Mouse (Mus musculus) neural tube, embryonic 13.5 days (tissue): Measurements from ENCODE around the gene Hspa1l. TPM values are rescaled to one million over a fixed set of nuclear protein-coding genes. Genes with fewer than 3 reads are reported as not detected.
"Not testable (repeated sequence)": the region's sequence is repeated elsewhere in the genome, so short reads cannot be mapped to it uniquely, and the experiment has no call there.

Experiments
- ATAC-seq: fragments of 200-750 bp; cut with Nextera tagmentation; 2 replicates; pipeline ENCODE4 v1.8.0; 2017; ENCODE audit warnings: low read depth, mild to moderate bottlenecking, moderate TSS enrichment, moderate library complexity
- H3K27ac ChIP-seq: fragments of 300-500 bp; sonication (generic); replicated peaks from 2 replicates; pipeline ENCODE4 v1.5.1; 2015; ENCODE audit warnings: moderate library complexity, mild to moderate bottlenecking, inconsistent platforms
- H3K27me3 ChIP-seq: fragments of 300-500 bp; sonication (generic); 2 replicates; pipeline ENCODE4 v1.6.1; 2015; ENCODE audit warnings: mild to moderate bottlenecking, inconsistent platforms
- H3K36me3 ChIP-seq: fragments of 300-500 bp; sonication (generic); 2 replicates; pipeline ENCODE4 v1.6.1; 2015; ENCODE audit warnings: mild to moderate bottlenecking, inconsistent platforms
- H3K4me1 ChIP-seq: fragments of 300-500 bp; sonication (generic); replicated peaks from 2 replicates; pipeline ENCODE4 v1.6.1; 2015; ENCODE audit warnings: inconsistent platforms
- H3K4me2 ChIP-seq: fragments of 300-500 bp; sonication (generic); 2 replicates; pipeline ENCODE4 v1.6.1; 2015; ENCODE audit warnings: inconsistent platforms, mild to moderate bottlenecking, moderate library complexity
- H3K4me3 ChIP-seq: fragments of 300-500 bp; sonication (generic); 2 replicates; pipeline ENCODE4 v1.5.1; 2015; ENCODE audit warnings: mild to moderate bottlenecking, inconsistent platforms
- H3K9ac ChIP-seq: fragments of 300-500 bp; sonication (generic); 2 replicates; pipeline ENCODE4 v1.6.1; 2015; ENCODE audit warnings: moderate library complexity, mild to moderate bottlenecking, inconsistent platforms
- H3K9me3 ChIP-seq: fragments of 300-500 bp; sonication (generic); 2 replicates; pipeline ENCODE4 v1.6.1; 2016; ENCODE audit warnings: inconsistent platforms
- WGBS: fragments of 180-500 bp; shearing (Covaris S2); methylation state at CpG from one replicate; pipeline ENCODE4 v1.1.7; 2015; 5-methylcytosine and 5-hydroxymethylcytosine counted together
- polyA plus RNA-seq: library from polyadenylated mRNA; unstranded; fragments of >200 nt; fragmentation: Nextera tagmentation; extraction: Ambion mirVana; gene quantifications from 2 replicates; pipeline ENCODE4 v1.2.1, GENCODE M21; 2015

Gene Hspa1l
- polyA plus RNA-seq = 1.5 and 2.2 TPM in 2 replicates

DNA sequence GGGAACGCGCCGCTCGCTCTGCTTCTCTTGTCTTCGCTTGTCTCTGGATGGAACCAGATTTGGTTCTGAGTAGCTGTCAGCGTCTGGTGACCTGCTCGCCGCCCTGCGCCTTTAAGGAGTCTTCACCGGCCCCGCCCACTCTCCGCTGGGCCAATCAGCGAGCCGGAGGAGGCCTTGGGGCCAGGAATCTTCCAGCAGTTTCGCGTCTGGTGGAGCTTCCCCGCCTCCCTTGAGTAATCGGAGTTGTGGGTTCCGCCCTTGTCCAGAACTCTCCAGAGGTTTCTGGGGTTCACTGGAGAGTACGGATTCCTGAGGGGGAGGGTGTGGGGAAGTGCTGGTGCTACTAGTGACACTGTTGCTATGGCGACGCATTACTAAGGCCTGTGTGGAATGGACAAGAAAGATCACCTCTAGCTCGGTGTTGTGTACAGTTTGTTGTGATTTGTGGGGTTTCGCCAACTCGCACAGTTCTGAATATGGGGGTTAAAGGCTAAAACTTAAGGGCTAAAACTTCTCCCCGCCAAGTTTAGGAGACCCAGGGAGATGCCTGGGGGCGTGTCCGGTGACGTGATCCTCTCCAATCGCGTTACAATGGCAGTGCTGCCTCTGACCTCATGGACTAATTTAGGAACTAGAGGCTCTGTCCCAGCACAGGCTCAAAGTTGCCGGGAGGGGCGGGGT, at the start of gene Hspa1l, which contains the start of gene Hspa1a:
TSS of gene Hspa1l (plus strand) at position 635 of the 681 bp plus-strand sequence.
TSS of gene Hspa1a (minus strand) at position 88 of the 681 bp plus-strand sequence.
- Histone ChIP-seq H3K27me3 (peaks cover 45% of the 10 kb centered on the region), H3K4me2 (peak within 1 kb of the TSS; percentile 78), H3K9ac (peak within 1 kb of the TSS; percentile 58), H3K4me3 (peak within 1 kb of the TSS; percentile 40)
- 1% methylated on average over 29 of the region's 33 CpGs for WGBS
- H3K9me3 ChIP-seq, H3K27ac ChIP-seq, H3K36me3 ChIP-seq, H3K4me1 ChIP-seq: not testable (repeated sequence)
- peak; percentile 92 for ATAC-seq

DNA sequence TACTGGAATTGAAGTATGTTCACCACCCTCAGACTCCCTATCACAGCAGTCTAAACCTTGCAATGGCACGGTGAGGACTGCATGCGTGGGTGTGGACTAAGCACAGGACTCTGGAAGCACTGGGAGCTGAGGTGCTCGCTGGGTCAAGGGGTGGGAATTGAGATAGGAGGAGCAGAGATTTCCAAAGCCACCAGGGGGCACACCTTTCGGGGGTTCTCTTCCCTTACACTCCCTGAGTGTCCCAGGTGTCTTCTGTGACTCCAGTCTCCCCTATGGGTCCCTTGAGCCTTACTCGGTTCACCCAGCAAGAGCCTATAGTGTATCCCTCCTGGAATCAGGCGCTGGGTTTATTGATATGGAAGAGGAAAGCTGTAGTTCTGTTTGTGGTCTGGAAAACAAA, 49.6 kb upstream of the Hspa1l start:
- Histone ChIP-seq H3K36me3 (no peaks in the 10 kb centered on the region), H3K9ac (no peak overlapping the region)
- 54% methylated on average over 6 of the region's 6 CpGs for WGBS

DNA sequence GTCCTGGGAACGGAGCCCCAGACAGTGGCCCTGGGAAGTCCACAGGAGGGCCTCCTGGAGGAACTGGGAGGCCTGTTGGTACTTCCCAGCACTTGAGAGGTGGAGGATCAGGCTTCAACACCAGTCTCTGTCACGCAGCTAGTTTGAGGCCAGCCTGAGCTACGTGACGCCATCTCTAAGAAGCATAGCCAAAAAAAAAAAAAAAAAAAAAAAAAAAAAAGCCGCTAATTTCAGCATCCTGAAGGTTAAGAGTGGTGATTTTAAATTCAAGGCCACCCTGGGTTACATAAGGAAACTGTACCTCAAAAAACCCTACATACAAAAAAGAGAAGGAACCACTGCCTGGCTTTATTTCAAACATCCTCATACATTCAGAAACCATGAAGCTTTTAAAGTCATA, 48.2 kb upstream of the Hspa1l start:
- Histone ChIP-seq H3K4me1 (no peaks in the 10 kb centered on the region), H3K9ac (no peak overlapping the region), H3K27ac (no peak overlapping the region), H3K36me3 (no peaks in the 10 kb centered on the region), H3K27me3 (no peaks in the 10 kb centered on the region), H3K9me3 (no peaks in the 10 kb centered on the region), H3K4me2 (no peak overlapping the region), H3K4me3 (no peak overlapping the region)
- WGBS = 69% methylated on average over 5 of the region's 5 CpGs
- no peak for ATAC-seq

More for the DNA sequence above, 49.6 kb upstream of the Hspa1l start:
- Histone ChIP-seq H3K4me2 (no peak overlapping the region), H3K9me3 (no peaks in the 10 kb centered on the region), H3K4me3 (no peak overlapping the region), H3K27ac (no peak overlapping the region), H3K27me3 (no peaks in the 10 kb centered on the region), H3K4me1 (no peaks in the 10 kb centered on the region)
- ATAC-seq = no peak

DNA sequence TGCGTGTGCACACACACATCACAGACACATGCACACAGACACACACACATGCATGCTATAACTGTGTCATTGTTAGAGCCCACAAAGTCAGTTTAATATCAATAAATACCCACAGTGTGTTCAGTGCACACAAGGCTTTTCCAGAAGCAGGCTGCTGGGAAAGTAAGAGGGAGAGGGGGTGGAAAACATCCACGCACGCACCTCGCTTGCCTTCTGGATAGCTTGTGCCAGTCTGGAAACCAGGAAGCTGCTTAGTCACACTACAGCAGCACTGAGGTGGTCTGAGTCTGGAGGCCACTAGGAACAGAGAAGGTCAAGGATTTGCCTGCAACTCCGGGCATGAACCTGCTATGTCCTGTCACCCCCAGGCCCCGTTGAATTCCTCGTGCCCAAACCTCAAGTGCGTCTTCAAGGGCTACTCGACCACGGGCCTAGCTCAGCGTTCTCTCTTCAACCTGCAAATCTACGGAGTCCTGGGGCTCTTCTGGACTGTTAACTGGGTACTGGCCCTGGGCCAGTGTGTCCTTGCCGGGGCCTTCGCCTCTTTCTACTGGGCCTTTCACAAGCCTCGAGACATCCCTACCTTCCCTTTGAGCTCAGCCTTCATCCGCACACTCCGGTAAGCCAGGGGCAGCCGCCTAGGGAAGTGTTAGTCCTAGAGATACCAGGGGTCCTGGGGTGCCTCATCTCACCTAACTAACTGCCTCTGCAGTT, 45.0 kb upstream of the Hspa1l start:
- H3K36me3 ChIP-seq = no peaks in the 10 kb centered on the region
- no peak overlapping the region for H3K9ac ChIP-seq
- H3K4me2 ChIP-seq = no peak overlapping the region
- H3K9me3 ChIP-seq = no peaks in the 10 kb centered on the region
- no peak for ATAC-seq
- peaks cover 11% of the 10 kb centered on the region for H3K4me1 ChIP-seq
- no peaks in the 10 kb centered on the region for H3K27me3 ChIP-seq
- H3K4me3 ChIP-seq = no peak overlapping the region
- WGBS = 87% methylated on average over 18 of the region's 18 CpGs
- no peak overlapping the region for H3K27ac ChIP-seq

- Histone ChIP-seq H3K9ac (no peak overlapping the region), H3K4me1 (peaks cover 12% of the 10 kb centered on the region), H3K27ac (no peak overlapping the region), H3K9me3 (no peaks in the 10 kb centered on the region), H3K4me3 (no peak overlapping the region), H3K27me3 (no peaks in the 10 kb centered on the region), H3K36me3 (peaks cover 2% of the 10 kb centered on the region; the same call in 1 of the 2 replicates), H3K4me2 (no peak overlapping the region)
- ATAC-seq = no peak
- 72% methylated on average over 4 of the region's 4 CpGs for WGBS
Observed at GRCm38 (mm10) chr17:34928841-34929240, 43.7 kb upstream of the Hspa1l start.

DNA sequence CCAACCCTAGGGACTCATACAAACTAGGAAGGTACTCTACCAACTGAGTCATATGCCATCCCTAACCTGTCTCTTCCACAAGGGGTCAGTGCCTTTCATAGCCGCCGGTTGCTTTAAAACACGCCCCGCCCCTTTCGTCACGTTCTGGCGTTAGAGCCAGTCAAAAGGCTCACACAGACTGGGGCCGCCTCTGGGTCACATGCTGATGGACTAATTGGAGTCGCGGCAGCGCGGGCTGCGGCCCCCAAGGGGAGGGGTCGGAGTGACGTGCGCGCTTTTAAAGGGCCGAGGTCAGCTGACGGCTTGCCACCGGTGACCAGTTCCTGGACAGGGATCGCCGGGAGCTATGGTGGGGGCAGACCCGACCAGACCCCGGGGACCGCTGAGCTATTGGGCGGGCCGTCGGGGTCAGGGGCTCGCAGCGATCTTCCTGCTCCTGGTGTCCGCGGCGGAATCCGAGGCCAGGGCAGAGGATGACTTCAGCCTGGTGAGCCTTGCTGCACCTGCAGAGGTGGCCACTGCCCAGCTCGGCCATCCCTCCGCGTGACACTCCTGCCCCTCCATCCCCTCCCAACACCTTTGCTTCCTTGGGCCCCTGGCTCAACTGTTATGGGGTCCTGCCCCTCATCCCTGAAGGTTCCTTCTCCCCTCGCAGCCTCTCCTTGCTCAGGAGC, 41.3 kb upstream of the Hspa1l start, which contains the start of gene Neu1:
TSS of gene Neu1 (plus strand) at position 193 of the 674 bp plus-strand sequence.
- WGBS = under 1% methylated on average over 36 of the region's 38 CpGs
- Histone ChIP-seq H3K27ac (peak within 1 kb of the TSS; percentile 71), H3K4me3 (peak within 1 kb of the TSS; percentile 68), H3K36me3 (peaks cover 20% of the 10 kb centered on the region), H3K4me2 (peak within 1 kb of the TSS; percentile 92), H3K27me3 (no peaks in the 10 kb centered on the region), H3K9ac (peak within 1 kb of the TSS; percentile 84), H3K4me1 (peaks cover 12% of the 10 kb centered on the region), H3K9me3 (no peaks in the 10 kb centered on the region)
- ATAC-seq = peak; percentile 97

DNA sequence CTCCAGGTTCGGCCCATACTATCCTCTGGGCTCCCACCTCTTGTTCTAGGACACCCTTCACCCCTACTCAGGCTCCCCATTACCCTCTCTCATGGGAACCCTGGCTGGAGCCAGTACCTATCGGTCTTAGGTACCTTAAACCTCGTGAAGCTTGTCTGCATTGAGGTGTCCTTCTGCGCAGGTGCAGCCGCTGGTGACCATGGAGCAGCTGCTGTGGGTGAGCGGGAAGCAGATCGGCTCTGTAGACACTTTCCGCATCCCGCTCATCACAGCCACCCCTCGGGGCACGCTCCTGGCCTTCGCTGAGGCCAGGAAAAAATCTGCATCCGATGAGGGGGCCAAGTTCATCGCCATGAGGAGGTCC, 40.8 kb upstream of the Hspa1l start:
- Histone ChIP-seq H3K4me2 (peak overlapping the region; percentile 92), H3K4me1 (peaks cover 12% of the 10 kb centered on the region), H3K9ac (peak overlapping the region; percentile 84), H3K27me3 (no peaks in the 10 kb centered on the region), H3K9me3 (no peaks in the 10 kb centered on the region), H3K27ac (peak overlapping the region; percentile 71), H3K4me3 (peak overlapping the region; percentile 68), H3K36me3 (peaks cover 20% of the 10 kb centered on the region)
- 7% methylated on average over 14 of the region's 14 CpGs for WGBS
- ATAC-seq = peak; percentile 60; the same call in 1 of the 2 replicates

- peaks cover 20% of the 10 kb centered on the region for H3K36me3 ChIP-seq
- H3K4me1 ChIP-seq = peaks cover 12% of the 10 kb centered on the region
- H3K27ac ChIP-seq = no peak overlapping the region
- no peaks in the 10 kb centered on the region for H3K9me3 ChIP-seq
- H3K9ac ChIP-seq = peak overlapping the region; percentile 84
- H3K27me3 ChIP-seq = no peaks in the 10 kb centered on the region
- H3K4me2 ChIP-seq = peak overlapping the region; percentile 92
- 90% methylated on average over 8 of the region's 8 CpGs for WGBS
- ATAC-seq = no peak
- peak overlapping the region; percentile 68 for H3K4me3 ChIP-seq
Observed at GRCm38 (mm10) chr17:34932287-34932686, 40.2 kb upstream of the Hspa1l start.

DNA sequence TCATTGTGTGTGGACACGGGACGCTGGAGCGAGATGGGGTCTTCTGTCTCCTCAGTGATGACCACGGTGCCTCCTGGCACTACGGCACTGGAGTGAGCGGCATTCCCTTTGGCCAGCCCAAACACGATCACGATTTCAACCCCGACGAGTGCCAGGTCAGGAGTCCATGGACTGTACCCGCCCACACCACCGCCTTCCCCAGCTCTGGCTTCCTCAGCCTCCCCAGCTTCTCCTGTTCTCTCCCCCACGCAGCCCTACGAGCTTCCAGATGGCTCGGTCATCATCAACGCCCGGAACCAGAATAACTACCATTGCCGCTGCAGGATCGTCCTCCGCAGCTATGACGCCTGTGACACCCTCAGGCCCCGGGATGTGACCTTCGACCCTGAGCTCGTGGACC, 38.5 kb upstream of the Hspa1l start:
- H3K36me3 ChIP-seq = peaks cover 20% of the 10 kb centered on the region
- H3K27me3 ChIP-seq = no peaks in the 10 kb centered on the region
- no peak overlapping the region for H3K27ac ChIP-seq
- H3K4me3 ChIP-seq = no peak overlapping the region
- 78% methylated on average over 24 of the region's 24 CpGs for WGBS
- no peak overlapping the region for H3K4me2 ChIP-seq
- peaks cover 12% of the 10 kb centered on the region for H3K4me1 ChIP-seq
- H3K9ac ChIP-seq = no peak overlapping the region
- ATAC-seq = no peak
- H3K9me3 ChIP-seq = no peaks in the 10 kb centered on the region

- Histone ChIP-seq H3K4me2 (no peak overlapping the region), H3K27ac (no peak overlapping the region), H3K36me3 (peaks cover 20% of the 10 kb centered on the region), H3K4me3 (no peak overlapping the region), H3K9me3 (no peaks in the 10 kb centered on the region), H3K27me3 (no peaks in the 10 kb centered on the region), H3K9ac (no peak overlapping the region), H3K4me1 (peaks cover 12% of the 10 kb centered on the region)
- WGBS = 57% methylated on average over 8 of the region's 8 CpGs
- ATAC-seq = no peak
Observed at GRCm38 (mm10) chr17:34934830-34935229, 37.7 kb upstream of the Hspa1l start.

- H3K9me3 ChIP-seq = no peaks in the 10 kb centered on the region
- peaks cover 7% of the 10 kb centered on the region for H3K4me1 ChIP-seq
- 82% methylated on average over 6 of the region's 6 CpGs for WGBS
- H3K9ac ChIP-seq = no peak overlapping the region
- no peak overlapping the region for H3K4me3 ChIP-seq
- H3K27me3 ChIP-seq = no peaks in the 10 kb centered on the region
- no peak overlapping the region for H3K27ac ChIP-seq
- no peak for ATAC-seq
- no peak overlapping the region for H3K4me2 ChIP-seq
- H3K36me3 ChIP-seq = peaks cover 20% of the 10 kb centered on the region
Observed at GRCm38 (mm10) chr17:34937960-34938505, 34.5 kb upstream of the Hspa1l start.
